Mouse (Mus musculus) bone marrow, adult 2 months (tissue): ENCODE measurements around the gene Lmbrd2. TPM values are rescaled to one million over a fixed set of nuclear protein-coding genes. Genes with fewer than 3 reads are reported as not detected.
"Not testable (repeated sequence)": the region's sequence is repeated elsewhere in the genome, so short reads cannot be mapped to it uniquely, and the experiment has no call there.

Experiments used
- H3K27ac ChIP-seq: fragments of 200-500 bp; 2 replicates; pipeline ENCODE4 v1.5.1; 2012; ENCODE audit warnings: low read depth, mild to moderate bottlenecking, control low read depth, inconsistent platforms, low read length; ENCODE audit not compliant: control insufficient read depth, poor library complexity, insufficient read depth
- H3K4me1 ChIP-seq: fragments of 200-500 bp; 2 replicates; pipeline ENCODE4 v1.6.1; 2011; ENCODE audit warnings: low read length; ENCODE audit not compliant: control insufficient read depth, insufficient read depth
- H3K4me3 ChIP-seq: fragments of 200-500 bp; replicated peaks from 2 replicates; pipeline ENCODE3; 2011; ENCODE audit warnings: mild to moderate bottlenecking, low read depth, low read length, control low read depth; ENCODE audit not compliant: control insufficient read depth
- CTCF ChIP-seq: fragments of 200-500 bp; IDR thresholded peaks from 2 replicates; pipeline ENCODE4 v1.5.1; 2011; ENCODE audit warnings: low read length, control low read depth; ENCODE audit not compliant: control insufficient read depth, insufficient read depth
- POLR2A ChIP-seq: fragments of 200-500 bp; IDR thresholded peaks from 2 replicates; pipeline ENCODE4 v1.6.1; 2011; ENCODE audit warnings: low read depth, mild to moderate bottlenecking, control low read depth, low read length, borderline replicate concordance; ENCODE audit not compliant: control insufficient read depth
- WGBS: fragments of 180-500 bp; shearing (Covaris S2); methylation state at CpG from one replicate; pipeline ENCODE4 v1.1.7; 2018; 5-methylcytosine and 5-hydroxymethylcytosine counted together
- polyA plus RNA-seq: library from polyadenylated mRNA; stranded (reverse); fragments of >200 nt; gene quantifications from 2 replicates; pipeline ENCODE4 v1.2.4, GENCODE M21; 2011; ENCODE audit warnings: low replicate concordance; ENCODE audit not compliant: missing spikeins, insufficient read depth, insufficient read length

The Lmbrd2 gene
- polyA plus RNA-seq, 1 experiment = 5.1 TPM

GRCm38 (mm10) chr15:9155325-9155724 is 15.0 kb downstream of the Lmbrd2 start, which contains the start of gene Skp2:
Skp2 (minus strand) TSS chr15:9155425.
- no peak within 1 kb of the TSS for H3K27ac ChIP-seq
- H3K4me1 ChIP-seq = no peaks in the 10 kb centered on the region
- H3K4me3 ChIP-seq = no peak within 1 kb of the TSS
- TF ChIP-seq POLR2A (no peak), CTCF (no peak)

- 83% methylated on average over 4 of the region's 4 CpGs for WGBS
- Histone ChIP-seq H3K27ac (no peak overlapping the region), H3K4me1 (no peaks in the 10 kb centered on the region), H3K4me3 (no peak overlapping the region)
- TF ChIP-seq POLR2A = no peak
- no peak for TF ChIP-seq CTCF
These were observed 22.3 kb downstream of the Lmbrd2 start for GRCm38 (mm10) chr15:9162557-9163070.

- 87% methylated on average over 6 of the region's 6 CpGs for WGBS
- Histone ChIP-seq H3K27ac (no peak overlapping the region), H3K4me3 (no peak overlapping the region), H3K4me1 (no peaks in the 10 kb centered on the region)
- TF ChIP-seq CTCF (no peak), POLR2A (no peak)
These were observed 23.8 kb downstream of the Lmbrd2 start for GRCm38 (mm10) chr15:9164125-9164524.

- 73% methylated on average over 3 of the region's 3 CpGs for WGBS
- TF ChIP-seq CTCF = no peak
These were observed 36.7 kb downstream of the Lmbrd2 start for GRCm38 (mm10) chr15:9177038-9177437.

GRCm38 (mm10) chr15:9183995-9184394 is 43.6 kb downstream of the Lmbrd2 start:
- 89% methylated on average over 5 of the region's 5 CpGs for WGBS
- Histone ChIP-seq H3K27ac (no peak overlapping the region), H3K4me3 (no peak overlapping the region), H3K4me1 (no peaks in the 10 kb centered on the region)
- TF ChIP-seq CTCF = no peak
- TF ChIP-seq POLR2A = no peak

More at GRCm38 (mm10) chr15:9177038-9177437, 36.7 kb downstream of the Lmbrd2 start:
- H3K27ac ChIP-seq = no peak overlapping the region
- H3K4me3 ChIP-seq = no peak overlapping the region
- no peaks in the 10 kb centered on the region for H3K4me1 ChIP-seq

GRCm38 (mm10) chr15:9189796-9190195 is 49.4 kb downstream of the Lmbrd2 start:
- 74% methylated on average over 2 of the region's 2 CpGs for WGBS
- TF ChIP-seq CTCF = no peak
- no peak for TF ChIP-seq POLR2A
- Histone ChIP-seq H3K4me3 (no peak overlapping the region), H3K4me1 (no peaks in the 10 kb centered on the region), H3K27ac (no peak overlapping the region)

DNA sequence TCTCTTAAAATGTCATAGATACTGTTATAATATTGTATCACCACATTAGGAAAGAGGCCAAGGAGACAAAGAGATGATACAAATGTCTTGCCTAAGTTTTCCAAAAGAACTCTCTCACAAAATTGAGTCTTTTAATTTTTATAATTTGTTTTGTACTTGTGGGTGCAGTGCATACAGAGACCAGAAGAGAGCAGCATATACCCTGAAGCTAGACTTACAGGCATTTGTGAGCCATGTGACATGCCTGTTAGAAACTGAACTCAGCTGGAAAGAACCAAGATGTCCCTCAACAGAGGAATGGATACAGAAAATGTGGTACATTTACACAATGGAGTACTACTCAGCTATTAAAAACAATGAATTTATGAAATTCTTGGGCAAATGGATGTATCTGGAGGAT is 52.3 kb downstream of the Lmbrd2 start:
- H3K4me3 ChIP-seq, H3K4me1 ChIP-seq, H3K27ac ChIP-seq: not testable (repeated sequence)

DNA sequence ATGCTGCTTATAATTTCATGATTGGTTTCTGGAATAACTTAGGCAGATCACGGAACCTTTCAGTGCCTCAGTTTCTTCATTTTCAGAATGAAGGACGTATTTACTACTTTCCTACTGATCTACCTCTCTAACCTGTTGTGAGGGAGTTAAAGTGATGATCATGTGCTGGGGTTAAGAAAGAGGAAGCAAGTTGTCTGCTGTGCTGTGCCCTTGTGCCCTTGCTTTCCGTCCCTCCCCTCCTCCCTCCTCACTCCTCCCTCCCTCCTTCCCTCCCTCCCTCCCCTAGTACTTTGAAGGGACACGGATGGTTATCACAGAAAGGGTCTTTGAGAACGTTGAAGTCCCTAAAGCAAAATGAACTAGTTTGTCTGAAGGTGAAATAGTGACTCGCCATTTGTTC is 58.1 kb downstream of the Lmbrd2 start:
- 37% methylated on average over 6 of the region's 6 CpGs for WGBS
- Histone ChIP-seq H3K27ac (no peak overlapping the region), H3K4me3 (no peak overlapping the region), H3K4me1 (no peaks in the 10 kb centered on the region)
- TF ChIP-seq POLR2A (no peak), CTCF (no peak)

DNA sequence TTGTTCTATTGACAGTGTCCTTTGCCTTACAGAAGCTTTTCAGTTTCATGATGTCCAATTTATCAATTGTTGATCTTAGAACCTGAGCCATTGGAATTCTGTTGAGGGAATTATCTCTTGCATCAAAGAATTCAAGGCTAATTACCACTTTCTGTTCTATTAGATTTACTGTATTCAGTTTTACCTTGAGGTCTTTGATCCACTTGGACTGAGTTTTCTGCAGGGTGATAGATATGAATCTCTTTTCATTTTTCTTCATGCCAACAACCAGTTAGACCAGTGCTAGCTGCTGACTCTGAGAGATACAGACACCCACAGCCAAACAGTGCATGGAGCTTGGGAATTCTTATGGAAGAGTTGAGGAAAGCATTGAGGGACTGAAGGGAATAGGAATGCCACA is 71.5 kb downstream of the Lmbrd2 start:
- H3K4me1 ChIP-seq = no peaks in the 10 kb centered on the region
- TF ChIP-seq CTCF (no peak), POLR2A (no peak)
- no peak overlapping the region for H3K4me3 ChIP-seq
- no peak overlapping the region for H3K27ac ChIP-seq

DNA sequence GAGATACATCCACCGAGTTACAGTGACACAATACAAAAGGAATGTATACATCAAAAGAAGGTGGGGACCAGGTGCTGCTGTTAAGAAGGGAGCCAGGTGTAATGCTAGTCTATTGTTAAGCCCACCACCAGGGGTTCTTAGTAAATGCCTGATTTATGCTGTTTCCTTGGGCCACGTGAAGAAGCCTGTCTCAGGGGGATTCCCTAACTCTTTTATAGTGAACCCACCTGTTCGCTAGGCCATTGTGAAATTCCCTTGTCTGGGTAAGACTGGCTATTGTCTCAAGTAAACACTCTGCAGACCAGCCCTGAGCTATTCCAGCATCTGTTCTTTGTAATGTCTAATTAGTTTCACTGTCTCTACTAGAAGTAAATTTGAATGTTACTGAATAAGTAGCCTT is 72.7 kb downstream of the Lmbrd2 start:
- H3K4me3 ChIP-seq, H3K27ac ChIP-seq, H3K4me1 ChIP-seq: not testable (repeated sequence)
- WGBS = 69% methylated on average over 3 of the region's 3 CpGs

DNA sequence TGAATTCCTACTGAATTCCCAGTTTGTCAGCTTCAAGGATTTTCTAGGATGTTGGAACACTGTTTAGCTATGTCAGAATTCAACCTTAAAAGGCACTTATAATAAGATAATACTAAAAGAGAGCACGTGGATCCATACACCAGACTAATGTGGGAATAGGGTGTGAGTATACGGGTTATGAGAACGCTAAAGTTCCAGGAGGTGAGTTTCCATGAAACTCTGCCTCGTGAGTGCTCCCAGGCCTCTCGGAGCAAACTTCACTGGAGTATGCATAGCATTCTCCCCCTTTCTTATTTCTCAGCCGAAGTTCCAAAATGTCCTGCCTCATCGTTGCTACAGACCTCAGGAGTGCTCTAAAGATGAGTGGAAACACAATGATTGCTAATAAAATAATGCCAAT is 73.1 kb downstream of the Lmbrd2 start:
- not testable (repeated sequence) for H3K27ac ChIP-seq, H3K4me3 ChIP-seq, H3K4me1 ChIP-seq
- WGBS = 79% methylated on average over 7 of the region's 7 CpGs
